Mouse (Mus musculus): ENCODE results near the gene U90926. TPM values are rescaled to one million over a fixed set of nuclear protein-coding genes. Genes with fewer than 3 reads are reported as not detected.

The U90926 gene
- polyA plus RNA-seq, 1 experiment: not detected

DNA sequence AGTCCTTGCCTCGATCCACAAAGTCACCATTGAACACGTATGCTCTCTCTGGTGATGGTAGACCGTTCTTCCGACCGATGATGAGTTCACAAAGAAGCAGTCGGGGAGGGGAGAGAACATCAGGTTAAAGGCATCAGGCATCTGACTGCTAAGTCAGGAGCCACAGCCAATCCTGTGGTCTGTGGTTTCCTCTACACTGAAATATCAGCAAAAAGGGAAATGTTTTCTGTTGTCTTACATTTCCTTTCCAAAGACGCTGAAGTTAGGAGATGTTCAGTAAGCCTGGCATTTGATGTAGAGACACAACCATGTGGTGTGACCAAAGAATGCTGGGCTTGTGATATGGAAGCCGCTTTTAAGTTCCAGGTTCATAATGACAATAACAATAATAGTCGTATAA, 30.3 kb upstream of the U90926 start:
- H3K27ac ChIP-seq (ENCODE audit: control insufficient read depth, insufficient read depth, low read depth, low read length, poor library complexity): no peak overlapping the region
- TF ChIP-seq CTCF (IDR thresholded peaks at IDR 0.05; ENCODE audit: control insufficient read depth, insufficient read depth, low read length): no peak
- TF ChIP-seq POLR2A (IDR thresholded peaks at IDR 0.05; ENCODE audit: borderline replicate concordance, control insufficient read depth, low read depth, low read length): no peak
- no peak overlapping the region for H3K4me3 ChIP-seq (replicated peaks; ENCODE audit: control insufficient read depth, low read depth, low read length)
- no peaks in the 10 kb centered on the region; the same call in 1 of the 2 replicates for H3K4me1 ChIP-seq (ENCODE audit: control insufficient read depth, insufficient read depth, low read length)
- WGBS: 3% methylated on average over 9 of the region's 9 CpGs

GRCm38 (mm10) chr5:92244900-92245299, 29.7 kb upstream of the U90926 start:
- TF ChIP-seq CTCF (IDR thresholded peaks at IDR 0.05; ENCODE audit: control insufficient read depth, insufficient read depth, low read length): no peak
- TF ChIP-seq POLR2A (IDR thresholded peaks at IDR 0.05; ENCODE audit: borderline replicate concordance, control insufficient read depth, low read depth, low read length): no peak
- H3K4me1 ChIP-seq (ENCODE audit: control insufficient read depth, insufficient read depth, low read length): no peaks in the 10 kb centered on the region; the same call in 1 of the 2 replicates
- WGBS: 88% methylated on average over 2 of the region's 2 CpGs

GRCm38 (mm10) chr5:92240769-92241168, 25.6 kb upstream of the U90926 start:
- 84% methylated on average over 12 of the region's 12 CpGs for WGBS
- no peak overlapping the region for H3K4me3 ChIP-seq (replicated peaks; ENCODE audit: control insufficient read depth, low read depth, low read length)
- TF ChIP-seq POLR2A (IDR thresholded peaks at IDR 0.05; ENCODE audit: borderline replicate concordance, control insufficient read depth, low read depth, low read length): no peak
- TF ChIP-seq CTCF (IDR thresholded peaks at IDR 0.05; ENCODE audit: control insufficient read depth, insufficient read depth, low read length): no peak
- H3K4me1 ChIP-seq (ENCODE audit: control insufficient read depth, insufficient read depth, low read length): no peaks in the 10 kb centered on the region; the same call in 1 of the 2 replicates
- H3K27ac ChIP-seq (ENCODE audit: control insufficient read depth, insufficient read depth, low read depth, low read length, poor library complexity): no peak overlapping the region

More at GRCm38 (mm10) chr5:92244900-92245299, 29.7 kb upstream of the U90926 start:
- Histone ChIP-seq H3K4me3 (replicated peaks; ENCODE audit: control insufficient read depth, low read depth, low read length) (no peak overlapping the region), H3K27ac (ENCODE audit: control insufficient read depth, insufficient read depth, low read depth, low read length, poor library complexity) (no peak overlapping the region)

GRCm38 (mm10) chr5:92239333-92240232, 24.4 kb upstream of the U90926 start:
- Histone ChIP-seq H3K27ac (ENCODE audit: control insufficient read depth, insufficient read depth, low read depth, low read length, poor library complexity) (no peak overlapping the region), H3K4me3 (replicated peaks; ENCODE audit: control insufficient read depth, low read depth, low read length) (no peak overlapping the region), H3K4me1 (ENCODE audit: control insufficient read depth, insufficient read depth, low read length) (no peaks in the 10 kb centered on the region)
- TF ChIP-seq CTCF (IDR thresholded peaks at IDR 0.05; ENCODE audit: control insufficient read depth, insufficient read depth, low read length): no peak
- no peak for TF ChIP-seq POLR2A (IDR thresholded peaks at IDR 0.05; ENCODE audit: borderline replicate concordance, control insufficient read depth, low read depth, low read length)
- WGBS: 40% methylated on average over 29 of the region's 29 CpGs

- Histone ChIP-seq H3K27ac (ENCODE audit: control insufficient read depth, insufficient read depth, low read depth, low read length, poor library complexity) (no peak overlapping the region), H3K4me1 (ENCODE audit: control insufficient read depth, insufficient read depth, low read length) (no peaks in the 10 kb centered on the region; the same call in 1 of the 2 replicates), H3K4me3 (replicated peaks; ENCODE audit: control insufficient read depth, low read depth, low read length) (no peak overlapping the region)
- under 1% methylated on average over 5 of the region's 5 CpGs for WGBS
- TF ChIP-seq CTCF (IDR thresholded peaks at IDR 0.05; ENCODE audit: control insufficient read depth, insufficient read depth, low read length) (no peak), POLR2A (IDR thresholded peaks at IDR 0.05; ENCODE audit: borderline replicate concordance, control insufficient read depth, low read depth, low read length) (no peak)
Observed at GRCm38 (mm10) chr5:92234939-92235557, 19.8 kb upstream of the U90926 start.

DNA sequence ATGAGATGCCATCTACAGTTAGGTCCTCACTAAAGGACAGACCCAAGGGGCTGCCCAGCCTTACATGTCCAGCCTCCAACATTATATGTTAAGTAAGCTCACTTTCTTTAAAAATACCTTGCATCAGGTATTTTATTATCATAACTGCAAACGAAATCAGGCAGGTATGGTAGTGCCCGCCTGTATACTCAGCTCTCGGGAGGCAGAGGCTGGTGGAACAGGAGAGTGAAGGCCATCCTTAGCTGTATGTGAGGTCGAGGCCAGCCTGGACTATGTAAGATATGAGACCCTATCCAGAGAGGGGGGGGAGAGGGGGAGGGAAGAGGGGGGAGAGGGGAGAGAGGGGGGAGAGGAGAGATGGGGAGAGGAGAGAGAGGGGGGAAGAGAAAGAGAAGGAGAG, 18.2 kb upstream of the U90926 start:
- Histone ChIP-seq H3K27ac (ENCODE audit: control insufficient read depth, insufficient read depth, low read depth, low read length, poor library complexity) (no peak overlapping the region), H3K4me1 (ENCODE audit: control insufficient read depth, insufficient read depth, low read length) (no peaks in the 10 kb centered on the region; the same call in 1 of the 2 replicates), H3K4me3 (replicated peaks; ENCODE audit: control insufficient read depth, low read depth, low read length) (no peak overlapping the region)
- WGBS: 70% methylated on average over 4 of the region's 4 CpGs
- TF ChIP-seq CTCF (IDR thresholded peaks at IDR 0.05; ENCODE audit: control insufficient read depth, insufficient read depth, low read length): no peak
- TF ChIP-seq POLR2A (IDR thresholded peaks at IDR 0.05; ENCODE audit: borderline replicate concordance, control insufficient read depth, low read depth, low read length): no peak

GRCm38 (mm10) chr5:92231836-92232235, 16.6 kb upstream of the U90926 start:
- Histone ChIP-seq H3K4me1 (ENCODE audit: control insufficient read depth, insufficient read depth, low read length) (no peaks in the 10 kb centered on the region; the same call in 1 of the 2 replicates), H3K4me3 (replicated peaks; ENCODE audit: control insufficient read depth, low read depth, low read length) (no peak overlapping the region), H3K27ac (ENCODE audit: control insufficient read depth, insufficient read depth, low read depth, low read length, poor library complexity) (no peak overlapping the region)
- TF ChIP-seq CTCF (IDR thresholded peaks at IDR 0.05; ENCODE audit: control insufficient read depth, insufficient read depth, low read length): no peak
- TF ChIP-seq POLR2A (IDR thresholded peaks at IDR 0.05; ENCODE audit: borderline replicate concordance, control insufficient read depth, low read depth, low read length): no peak
- WGBS: 72% methylated on average over 10 of the region's 10 CpGs

- WGBS: 75% methylated on average over 11 of the region's 11 CpGs
- H3K27ac ChIP-seq (ENCODE audit: control insufficient read depth, insufficient read depth, low read depth, low read length, poor library complexity): no peak overlapping the region
- no peaks in the 10 kb centered on the region; the same call in 1 of the 2 replicates for H3K4me1 ChIP-seq (ENCODE audit: control insufficient read depth, insufficient read depth, low read length)
- H3K4me3 ChIP-seq (replicated peaks; ENCODE audit: control insufficient read depth, low read depth, low read length): no peak overlapping the region
- TF ChIP-seq CTCF (IDR thresholded peaks at IDR 0.05; ENCODE audit: control insufficient read depth, insufficient read depth, low read length) (no peak), POLR2A (IDR thresholded peaks at IDR 0.05; ENCODE audit: borderline replicate concordance, control insufficient read depth, low read depth, low read length) (no peak)
Observed at GRCm38 (mm10) chr5:92230306-92230705, 15.1 kb upstream of the U90926 start.

All from bone marrow, adult 2 months (tissue).